Mouse (Mus musculus) small intestine, adult 2 months (tissue): ENCODE results near the gene Defb48.

Source experiments
- CTCF ChIP-seq: fragments of 200-500 bp; IDR thresholded peaks from 2 replicates; pipeline ENCODE4 v1.5.1; 2012; ENCODE audit warnings: low read depth, mild to moderate bottlenecking, control low read depth, inconsistent platforms, low read length, moderate library complexity, mixed read lengths; ENCODE audit not compliant: insufficient replicate concordance, insufficient read length; ENCODE audit errors: extremely low read depth
- POLR2A ChIP-seq: fragments of 200-500 bp; IDR thresholded peaks from 2 replicates; pipeline ENCODE4 v1.6.1; 2012; ENCODE audit warnings: low read depth, mild to moderate bottlenecking, control low read depth, inconsistent platforms, low read length, moderate library complexity

DNA sequence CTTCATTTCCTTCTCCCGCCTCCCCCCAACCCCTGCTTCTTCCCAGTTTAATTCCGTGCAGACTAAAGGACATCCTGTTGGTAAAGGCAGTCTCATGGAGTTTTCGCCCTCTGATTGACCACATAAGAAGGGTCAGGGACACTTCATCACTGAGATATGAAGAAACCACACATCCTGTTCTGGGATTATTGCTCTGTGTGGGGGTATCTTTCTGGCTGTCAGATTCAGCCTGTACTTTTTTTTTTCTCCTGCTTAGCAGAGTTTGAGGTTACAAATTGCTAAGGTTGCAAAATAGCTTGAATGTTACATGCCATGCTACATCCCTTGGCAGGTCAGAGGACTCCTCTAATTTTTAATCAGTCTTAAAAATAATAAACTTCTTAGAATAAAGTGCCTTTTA, 7.0 kb upstream of the Defb48 start:
- no peak for TF ChIP-seq CTCF
- TF ChIP-seq POLR2A, result no peak
